Mouse (Mus musculus) heart, postnatal 10 days (tissue): ENCODE measurements around the gene Klf2. TPM values are rescaled to one million over a fixed set of nuclear protein-coding genes. Genes with fewer than 3 reads are reported as not detected.
A peak's percentile ranks its signal among the peaks of the same experiment; 100 is the strongest.

ENCODE experiments used
- DNase-seq, 2 experiments: peaks; one replicate each; pipeline ENCODE4 v3.0.0; 2021
- intact Hi-C: fragments of 180-260 bp; cut with DNase I; formaldehyde crosslinking; loops from one replicate; pipeline ENCODE4 v1.15.1; 2025
- total RNA-seq, 2 experiments: library from RNA; stranded (reverse); gene quantifications; 2 replicates each; pipeline ENCODE4 v1.2.3; 2021

Klf2 gene
- total RNA-seq, 2 experiments from 2014 or later, result 69.7 to 82.8 TPM

DNA sequence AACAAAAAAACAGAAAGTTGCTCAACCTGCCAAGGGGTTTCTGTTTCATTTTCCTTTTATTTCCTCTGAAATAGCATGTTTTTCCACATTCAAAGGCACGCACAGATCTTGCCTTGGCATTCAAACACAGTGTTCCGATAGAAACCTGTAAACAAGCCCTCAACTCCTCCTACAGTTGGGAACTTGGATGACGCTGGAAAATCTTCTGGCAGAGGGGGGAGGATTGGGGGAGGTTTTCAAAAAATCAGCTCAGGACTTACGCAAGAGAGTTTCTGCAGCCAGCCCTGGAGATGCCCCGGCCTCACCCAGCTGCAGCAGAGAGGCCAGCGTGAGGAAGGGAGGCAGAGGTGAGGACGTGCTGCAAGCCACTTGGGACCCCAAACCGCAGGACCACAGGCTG, 15.2 kb upstream of the Klf2 start:
- DNase-seq, result peak; percentile 75 to 78
- intact Hi-C loops, result no loop called here

DNA sequence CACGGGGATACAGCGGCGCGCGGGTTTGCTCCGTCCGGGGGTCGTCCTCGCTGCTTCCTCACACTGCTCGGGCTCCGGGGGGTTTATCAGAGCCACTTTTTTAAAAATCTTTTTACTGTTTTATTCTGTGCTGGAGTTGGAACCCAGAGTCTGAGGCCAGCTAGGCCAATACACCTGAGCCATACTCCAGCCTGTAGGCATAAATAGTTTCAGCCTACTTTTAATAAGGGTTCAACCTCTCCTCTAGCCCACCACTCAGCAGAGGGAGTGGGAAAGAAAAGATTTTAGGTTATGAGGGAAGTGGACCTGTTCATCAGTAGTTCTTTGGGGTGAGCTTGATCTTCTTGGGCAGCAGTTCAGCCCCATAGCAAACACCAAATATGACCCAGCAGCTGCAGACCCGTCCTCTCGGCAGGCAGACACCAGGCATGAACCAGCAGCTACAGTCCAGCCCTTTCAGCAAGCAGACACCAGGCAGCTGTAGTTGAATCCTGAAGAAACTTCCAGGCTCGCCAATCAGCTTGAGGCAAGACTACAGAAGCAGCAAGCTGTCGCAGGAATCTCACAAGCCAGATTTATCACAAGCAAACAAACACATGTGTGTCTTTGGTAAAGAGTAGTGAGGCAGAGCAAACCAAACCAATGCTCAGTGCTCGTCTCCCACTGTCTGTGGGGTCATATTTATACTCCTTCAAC, 13.5 kb upstream of the Klf2 start, which contains the start of gene Gm10282:
Gm10282 (minus strand) TSS at position 51 of the 696 bp plus-strand sequence.
- intact Hi-C loops, result no loop called here
- DNase-seq, result no peak

DNA sequence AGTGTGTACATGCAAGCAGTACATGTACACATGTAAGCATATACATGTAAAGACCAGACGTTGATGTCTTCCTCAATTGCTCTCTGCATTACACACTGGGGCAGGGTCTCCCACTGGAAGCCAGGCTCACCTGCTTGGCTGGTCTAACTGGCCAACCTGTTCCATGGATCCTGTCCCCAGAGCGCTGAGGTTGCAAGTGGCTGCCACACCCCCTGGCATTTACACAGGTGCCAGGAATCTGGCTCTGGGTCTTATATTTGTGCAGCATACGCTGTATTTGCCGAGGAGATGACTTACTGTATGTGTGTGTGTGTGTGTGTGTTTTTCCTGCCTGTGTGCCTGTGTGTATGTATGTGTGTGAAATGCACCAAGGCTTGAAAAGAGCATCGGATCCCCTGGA, 11.9 kb upstream of the Klf2 start:
- no peak for DNase-seq
- intact Hi-C loops, result no loop called here

DNA sequence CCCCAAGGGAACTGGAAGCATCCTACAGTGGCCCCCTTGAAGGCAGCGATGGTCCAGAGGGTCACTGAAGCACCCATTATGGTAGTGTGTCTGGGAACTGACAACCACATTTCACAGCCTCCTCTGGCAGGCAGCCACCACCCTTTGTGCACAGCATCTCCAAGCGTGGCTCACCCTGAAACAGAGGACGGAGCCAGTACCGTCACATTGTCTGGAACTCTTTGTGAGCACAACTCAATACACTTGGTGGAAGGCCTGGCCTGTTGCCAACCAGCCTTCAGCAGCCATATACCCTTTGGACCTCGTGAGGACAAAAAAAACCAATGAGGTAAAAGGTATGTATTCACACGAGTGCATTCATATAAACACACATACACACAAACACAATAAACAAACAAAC, 10.6 kb upstream of the Klf2 start:
- DNase-seq, result peak; percentile 65 to 78
- intact Hi-C loops, result no loop called here

DNA sequence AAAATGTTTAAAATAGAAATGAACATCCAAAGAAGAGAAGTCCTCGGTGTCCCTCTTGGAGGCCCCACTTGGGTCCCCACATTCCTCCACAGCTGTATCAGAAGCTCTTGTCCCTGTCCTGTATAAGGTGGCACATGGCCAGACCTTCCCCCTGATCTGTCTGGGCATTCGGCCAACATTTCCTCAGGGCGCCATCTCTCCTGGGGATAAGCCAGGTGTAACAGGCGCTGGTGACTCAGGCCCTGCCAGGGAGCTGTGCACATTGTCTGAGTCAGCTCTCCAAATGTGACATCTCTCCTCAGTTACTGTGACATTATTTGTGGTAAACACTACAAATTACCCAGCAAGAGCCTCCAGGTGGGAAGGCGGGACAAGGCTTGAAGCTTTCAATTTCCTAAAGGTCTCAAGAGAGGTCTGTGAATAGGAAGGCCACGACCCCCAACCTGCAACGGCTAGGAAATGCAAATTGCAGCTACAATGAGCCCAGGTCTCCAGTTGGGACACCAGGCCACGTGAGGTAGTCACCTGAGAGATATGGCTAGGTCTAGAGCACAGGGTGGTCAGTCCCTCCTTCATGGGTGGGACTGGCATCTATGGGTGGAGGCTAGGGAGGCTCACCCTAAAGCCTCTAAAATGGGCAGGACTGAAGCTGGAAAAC, 7.9 kb upstream of the Klf2 start:
- intact Hi-C loops, result no loop called here
- DNase-seq, result peak; percentile 88 to 92

DNA sequence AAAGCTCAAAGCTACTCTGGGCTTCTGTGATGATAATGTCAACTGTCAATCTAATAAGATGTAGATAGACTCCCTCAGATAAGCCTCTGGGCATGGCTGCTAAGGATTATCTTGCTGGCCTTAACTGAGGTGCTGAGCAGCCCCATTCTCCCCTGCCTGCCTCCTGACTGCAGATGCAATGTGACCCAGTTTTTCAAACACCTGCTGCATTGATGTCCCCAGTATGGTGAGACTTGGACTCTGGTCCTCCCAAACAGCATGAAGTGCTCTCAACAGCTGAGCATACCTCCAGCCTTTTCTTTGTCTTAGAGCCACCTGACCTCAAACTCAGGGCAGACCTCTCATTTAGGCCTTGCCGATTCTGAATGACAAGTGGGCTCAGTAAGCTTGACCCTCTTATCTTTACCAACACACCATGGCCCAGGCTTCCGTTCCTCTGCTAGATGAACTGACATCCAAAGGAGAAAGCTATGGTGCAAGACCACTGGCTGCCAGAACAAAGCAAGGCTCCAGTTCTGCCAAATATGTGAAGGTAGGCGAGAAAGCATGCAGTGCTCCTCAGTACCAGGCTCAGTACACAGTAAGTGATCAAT, 5.8 kb upstream of the Klf2 start:
- intact Hi-C loops, result no loop called here
- DNase-seq, result no peak

DNA sequence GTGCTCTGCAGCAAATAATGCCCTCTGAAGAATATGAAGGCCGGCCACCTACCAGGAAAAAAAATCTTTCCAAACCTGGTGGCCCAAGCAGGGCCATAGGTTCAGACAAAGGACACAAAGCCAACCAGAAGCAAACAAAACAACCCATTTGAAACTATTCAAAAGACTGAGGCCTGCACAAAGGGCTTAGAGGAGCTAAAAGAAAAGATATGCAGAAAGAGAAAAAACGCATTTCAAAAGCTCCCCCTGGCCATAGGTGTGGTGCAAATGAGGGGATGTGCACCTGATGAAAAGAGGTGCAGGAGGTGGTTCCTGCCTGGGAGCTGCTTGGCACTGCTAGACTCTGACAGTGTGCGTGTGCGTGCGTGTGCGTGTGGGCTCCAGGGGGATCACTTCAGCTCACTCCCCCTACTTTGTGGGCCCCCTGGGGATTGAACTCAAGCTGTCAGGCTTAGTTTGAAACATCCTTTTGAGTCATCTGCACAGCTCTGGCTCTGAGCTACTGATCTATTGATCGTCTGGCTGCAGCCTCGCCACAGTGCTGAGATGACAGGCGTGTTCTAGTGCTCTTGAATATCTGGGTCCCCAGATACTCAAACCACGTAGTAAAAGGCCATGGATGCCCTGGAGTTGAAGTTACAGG, 2.7 kb upstream of the Klf2 start:
- intact Hi-C loops, result no loop called here
- no peak for DNase-seq

DNA sequence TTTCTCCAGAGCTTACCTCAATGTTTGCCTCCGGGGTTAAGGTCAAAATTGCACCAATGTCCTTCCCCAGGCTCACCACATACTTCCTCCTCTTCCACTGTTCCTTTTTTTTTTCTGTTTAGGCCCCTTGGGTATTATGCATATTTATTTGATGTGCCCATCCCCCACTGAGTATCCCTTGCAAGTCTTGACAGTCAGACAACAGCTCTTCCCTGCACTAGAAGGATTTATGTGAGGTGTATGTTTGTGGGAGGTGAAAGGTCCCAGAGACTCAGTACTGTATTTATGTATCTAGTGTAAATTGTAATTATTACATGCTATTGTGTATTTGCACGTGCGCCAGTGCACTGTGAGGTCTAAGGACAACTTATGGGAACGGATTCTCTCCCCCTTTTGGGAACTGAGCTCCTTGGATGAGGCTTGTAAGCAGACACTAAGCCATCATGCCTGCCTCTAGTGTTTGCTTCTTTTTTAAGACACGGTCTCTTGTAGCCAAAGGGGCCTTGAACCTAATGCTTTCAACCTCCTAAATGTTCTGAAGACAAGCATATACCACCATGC, 1.0 kb upstream of the Klf2 start:
- intact Hi-C loops, result no loop called here
- DNase-seq, result no peak

DNA sequence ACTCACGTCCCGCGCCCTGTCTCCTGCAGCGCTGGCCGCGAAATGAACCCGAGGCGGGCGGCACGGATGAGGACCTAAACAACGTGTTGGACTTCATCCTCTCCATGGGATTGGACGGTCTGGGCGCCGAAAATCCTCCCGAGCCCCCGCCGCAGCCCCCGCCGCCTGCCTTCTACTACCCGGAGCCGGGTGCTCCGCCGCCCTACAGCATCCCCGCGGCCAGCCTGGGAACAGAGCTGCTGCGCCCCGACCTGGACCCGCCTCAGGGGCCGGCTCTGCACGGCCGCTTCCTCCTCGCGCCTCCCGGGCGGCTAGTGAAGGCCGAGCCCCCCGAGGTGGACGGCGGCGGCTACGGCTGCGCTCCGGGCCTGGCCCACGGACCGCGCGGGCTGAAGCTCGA, 564 bp downstream of the Klf2 start:
- intact Hi-C loops, result loop anchor here (1.0 kb wide), 1 partner anchor 19 kb away; no protein-coding TSS in a partner anchor
- DNase-seq, result no peak

DNA sequence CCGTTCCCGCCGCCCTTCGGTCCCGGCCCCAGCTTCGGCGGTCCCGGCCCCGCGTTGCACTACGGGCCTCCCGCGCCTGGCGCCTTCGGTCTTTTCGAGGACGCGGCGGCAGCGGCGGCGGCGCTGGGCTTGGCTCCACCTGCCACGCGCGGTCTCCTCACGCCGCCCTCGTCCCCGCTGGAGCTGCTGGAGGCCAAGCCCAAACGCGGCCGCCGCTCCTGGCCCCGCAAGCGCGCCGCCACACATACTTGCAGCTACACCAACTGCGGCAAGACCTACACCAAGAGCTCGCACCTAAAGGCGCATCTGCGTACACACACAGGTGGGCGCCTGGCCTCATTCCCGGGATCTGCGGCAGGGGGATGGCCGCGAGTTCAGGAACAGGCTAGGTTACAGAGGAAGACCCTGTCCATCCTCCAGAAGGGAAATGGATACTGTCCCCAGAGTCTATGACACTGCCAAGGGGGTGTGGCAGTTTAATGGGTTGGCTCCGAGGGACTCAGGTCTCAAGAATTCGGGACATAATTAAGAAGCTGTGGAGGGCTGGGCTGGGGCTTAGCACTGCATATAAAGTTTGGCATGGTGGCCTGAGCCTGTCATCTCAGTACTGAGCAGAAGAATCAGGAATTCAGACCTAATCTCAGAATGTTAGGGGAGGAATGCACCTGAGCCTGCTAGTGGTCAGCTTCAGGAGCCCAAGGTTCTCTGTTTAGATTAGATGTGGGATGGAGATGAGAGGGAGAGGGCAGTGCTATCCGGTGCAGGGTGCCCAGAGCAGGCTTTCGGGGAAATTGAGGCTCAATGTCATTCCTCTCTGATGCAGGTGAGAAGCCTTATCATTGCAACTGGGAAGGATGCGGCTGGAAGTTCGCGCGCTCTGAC, 1.3 kb downstream of the Klf2 start:
- peak; percentile 56 to 58 for DNase-seq
- intact Hi-C loops, result loop anchor here (1.0 to 2.0 kb wide), 2 partner anchors 20 to 51 kb away; no protein-coding TSS in a partner anchor

DNA sequence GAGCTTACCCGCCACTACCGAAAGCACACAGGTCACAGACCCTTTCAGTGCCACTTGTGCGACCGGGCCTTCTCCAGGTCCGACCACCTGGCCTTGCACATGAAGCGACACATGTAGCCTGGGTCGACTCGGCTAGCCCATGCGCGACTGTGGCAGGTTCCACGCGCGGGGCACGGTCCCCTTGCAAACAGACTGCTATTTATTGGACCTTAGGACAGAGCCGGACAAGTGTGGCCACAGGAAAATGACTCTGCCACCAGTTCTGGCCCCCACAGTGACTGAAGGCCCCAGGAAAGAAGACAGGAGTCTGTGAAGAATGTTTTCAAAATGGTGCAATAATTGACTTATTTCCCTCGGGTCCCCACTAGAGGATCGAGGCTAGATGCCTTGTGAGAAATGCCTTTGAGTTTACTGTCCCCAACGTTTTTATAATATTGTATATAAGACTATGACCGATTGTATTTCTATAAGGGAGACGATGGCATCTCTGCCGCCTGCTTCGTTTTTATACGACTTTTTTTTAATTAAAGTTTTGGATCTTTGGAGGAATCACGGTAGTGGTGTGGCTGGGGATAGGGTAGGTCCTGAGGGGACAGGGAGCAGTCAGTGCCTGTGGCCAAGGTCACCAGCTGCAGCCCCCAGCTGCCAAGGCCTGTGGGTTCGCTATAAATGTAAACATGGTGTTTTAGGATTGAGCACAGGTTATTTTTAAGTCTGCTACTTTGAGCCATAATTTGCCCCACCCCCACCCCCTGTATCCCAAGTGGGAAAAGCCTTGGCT, 2.2 kb downstream of the Klf2 start:
- DNase-seq, result no peak
- intact Hi-C loops, result loop anchor here (2.0 kb wide), 1 partner anchor 52 kb away; no protein-coding TSS in a partner anchor

DNA sequence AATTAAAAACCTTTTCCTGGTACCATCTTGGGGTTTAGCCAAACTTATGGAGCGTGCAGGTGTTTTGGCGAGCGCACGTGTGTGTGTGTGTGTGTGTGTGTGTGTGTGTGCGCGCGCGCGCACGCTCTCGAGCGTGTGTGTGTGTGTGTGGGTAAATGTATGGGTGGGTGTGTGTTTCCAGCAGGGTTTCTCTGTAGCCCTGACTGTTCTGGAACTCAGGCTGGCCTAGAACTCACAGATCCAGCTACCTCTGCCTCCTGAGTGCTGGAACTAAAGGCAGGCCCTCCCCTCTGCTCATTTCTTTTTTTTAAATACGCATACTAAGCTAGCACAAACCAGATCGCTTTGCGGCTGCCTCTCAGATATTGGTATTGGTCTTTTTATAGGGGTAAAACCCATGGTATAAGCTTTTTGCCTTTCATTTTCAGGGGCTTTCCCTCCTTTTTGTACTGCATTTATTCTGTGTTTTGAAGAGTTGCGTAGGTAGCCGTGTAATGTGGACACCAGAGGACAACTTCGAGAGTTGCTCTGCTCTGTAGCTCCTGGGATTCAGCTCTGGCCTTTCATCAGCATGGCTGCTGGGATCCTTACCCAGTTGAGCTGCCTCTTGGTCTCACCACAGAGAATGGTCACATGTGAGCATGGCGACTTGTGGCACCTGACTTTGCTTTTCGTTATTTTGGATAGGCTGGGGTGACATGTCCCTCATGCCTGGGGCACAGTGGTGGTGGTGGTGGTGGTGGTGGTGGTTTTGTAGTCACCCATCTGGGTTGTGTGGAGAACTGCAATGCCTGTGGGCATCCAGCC, 3.0 kb downstream of the Klf2 start:
- intact Hi-C loops, result loop anchor here (2.0 kb wide), 1 partner anchor 53 kb away; no protein-coding TSS in a partner anchor

DNA sequence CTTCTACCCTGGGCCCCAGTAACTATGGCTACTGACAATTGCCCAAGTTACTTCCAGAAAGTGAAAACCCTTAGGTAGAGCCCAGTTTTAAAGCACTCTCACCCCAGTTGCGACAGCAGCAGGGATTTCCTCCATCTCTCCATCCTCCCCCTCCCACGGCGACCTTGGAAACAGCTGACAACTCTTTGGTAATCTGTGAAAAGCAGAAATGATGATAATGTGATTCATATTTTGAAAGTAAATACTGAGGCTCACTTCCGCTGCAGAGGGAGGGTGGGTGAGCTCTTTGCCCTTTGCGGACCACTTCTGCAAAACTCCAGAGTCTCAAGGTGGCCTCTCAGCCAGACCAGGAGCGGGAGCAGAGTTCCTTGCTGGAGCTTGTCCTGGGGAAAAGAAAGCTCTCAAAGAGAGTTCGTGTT, 3.6 kb downstream of the Klf2 start:
- intact Hi-C loops, result no loop called here
- DNase-seq, result peak; percentile 45 to 55

More for the DNA sequence above, 3.0 kb downstream of the Klf2 start:
- DNase-seq, result no peak

DNA sequence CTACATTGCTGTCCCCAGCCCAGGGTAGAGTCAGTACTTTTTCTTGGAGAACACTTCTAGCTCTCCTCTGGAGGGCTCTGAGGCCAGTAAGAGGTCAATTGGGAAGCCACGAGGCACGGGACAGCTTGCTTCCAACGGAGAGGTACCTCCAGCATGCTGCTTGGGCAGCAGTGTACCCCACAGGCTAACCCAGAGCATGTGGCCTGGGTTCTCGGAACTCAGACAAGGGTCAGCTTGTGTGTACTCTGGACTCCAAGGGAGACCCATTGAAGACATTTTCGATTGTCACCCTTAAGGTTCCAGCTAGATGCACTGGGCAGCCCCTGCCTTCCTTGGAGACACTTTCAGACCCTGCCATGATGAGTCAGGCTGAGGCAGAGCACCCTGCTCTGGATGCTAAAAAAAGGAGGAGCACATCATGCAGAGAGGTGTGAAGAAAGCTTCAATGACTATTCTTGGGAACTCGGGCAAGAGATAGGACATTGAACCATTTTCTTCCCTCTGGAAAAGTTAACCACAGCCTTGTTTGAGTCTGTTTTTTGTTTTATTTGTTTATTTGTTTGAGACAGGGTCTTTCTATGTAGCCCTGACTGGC, 4.4 kb downstream of the Klf2 start:
- intact Hi-C loops, result loop anchor here (1.0 kb wide), 1 partner anchor 28 kb away; no protein-coding TSS in a partner anchor
- no peak for DNase-seq

DNA sequence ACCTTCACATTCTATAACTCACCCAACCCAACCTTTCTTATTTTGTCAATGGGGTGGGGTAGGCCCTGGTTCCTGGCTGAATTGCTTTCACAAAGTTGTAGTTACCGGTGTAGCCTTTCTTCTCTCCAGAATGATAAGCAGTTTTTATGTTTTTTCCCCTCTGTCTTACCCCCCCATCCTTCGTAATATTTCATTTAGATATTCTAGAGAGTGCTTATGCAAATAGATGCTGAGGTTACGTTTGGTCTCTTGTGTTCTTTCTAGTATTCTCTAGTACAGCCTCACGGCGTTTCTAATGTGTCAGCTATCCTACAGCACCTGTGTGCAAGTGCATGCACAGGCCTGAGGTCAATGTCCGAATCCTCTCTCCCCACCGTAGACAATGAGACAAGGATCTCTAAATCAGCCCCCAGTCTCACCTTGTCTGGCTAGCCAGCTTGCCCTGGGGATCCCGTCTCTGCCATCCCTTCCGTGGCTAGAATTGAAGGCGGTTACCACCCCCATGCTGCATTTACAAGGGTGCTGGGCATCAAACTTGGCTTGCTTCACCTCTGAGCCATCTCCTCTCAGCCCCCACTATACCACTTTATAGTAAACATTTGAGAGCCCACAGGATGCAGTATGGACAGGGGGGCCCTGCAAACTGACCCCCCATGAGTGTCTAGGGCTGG, 5.3 kb downstream of the Klf2 start:
- intact Hi-C loops, result no loop called here
- no peak for DNase-seq

DNA sequence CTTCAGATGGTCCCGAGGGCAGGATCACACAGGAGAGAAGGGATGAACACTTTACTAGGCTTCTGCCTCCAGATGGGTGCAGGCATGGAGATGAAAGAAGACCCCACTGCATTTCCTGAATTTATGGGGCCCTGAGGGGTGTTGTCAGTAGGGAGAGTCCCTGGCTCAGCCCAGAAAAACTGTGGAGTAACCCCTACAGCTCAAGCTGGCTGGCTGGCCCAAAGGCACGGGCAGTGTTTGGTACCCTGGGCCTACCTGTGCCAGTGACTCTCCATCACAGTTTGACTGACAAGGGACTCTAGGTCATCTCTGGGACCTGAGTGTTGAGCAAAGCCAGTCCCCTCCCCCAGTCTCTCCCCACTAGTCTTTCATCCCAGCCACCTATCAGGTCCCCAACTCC, 5.9 kb downstream of the Klf2 start:
- intact Hi-C loops, result no loop called here
- DNase-seq, result no peak

DNA sequence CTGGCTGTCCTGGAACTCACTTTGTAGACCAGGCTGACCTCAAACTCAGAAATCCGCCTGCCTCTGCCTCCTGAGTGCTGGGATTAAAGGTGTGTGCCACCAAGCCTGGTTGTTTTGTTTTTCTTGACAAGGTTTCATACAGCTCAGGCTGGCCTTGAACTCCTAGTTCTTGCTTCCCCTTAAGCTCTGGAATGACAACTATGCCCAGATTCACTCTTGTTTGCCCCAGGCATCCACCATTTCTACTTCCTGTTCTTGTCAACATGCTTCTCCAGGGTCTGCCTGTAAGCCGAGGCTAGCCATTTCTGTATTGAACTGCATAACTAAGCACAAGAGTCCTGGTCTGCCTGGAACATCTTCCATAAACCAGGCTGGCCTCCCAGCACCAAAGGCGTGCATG, 10.3 kb downstream of the Klf2 start:
- DNase-seq, result no peak
- intact Hi-C loops, result no loop called here
